Mouse (Mus musculus): ENCODE measurements around the gene Zfp459. TPM values are rescaled to one million over a fixed set of nuclear protein-coding genes. Genes with fewer than 3 reads are reported as not detected.
"Not testable (repeated sequence)": the region's sequence is repeated elsewhere in the genome, so short reads cannot be mapped to it uniquely, and the experiment has no call there.

The Zfp459 gene
- total RNA-seq, 1 experiment: 15.7 TPM

GRCm38 (mm10) chr13:67451172-67452020, 30.2 kb upstream of the Zfp459 start, which contains the start of gene Zfp874a:
Gene Zfp874a (minus strand): TSS chr13:67451624.
- in situ Hi-C loops (cut with MboI; ENCODE audit: low sequenced_read_pairs in 2 of 2, unreplicated experiment in 2 of 2): no loop called here
- Histone ChIP-seq H3K9me3 (ENCODE audit: control insufficient read depth, insufficient read depth, low read depth, low read length) (no peaks in the 10 kb centered on the region), H3K4me3 (ENCODE audit: insufficient read depth in 1 of 2, low read depth in 1 of 2, low read length in 2 of 2, poor library complexity in 1 of 2, severe bottlenecking in 1 of 2) (peak within 1 kb of the TSS; percentile 61 to 91), H3K9ac (ENCODE audit: insufficient read depth, low read depth, low read length, poor library complexity, severe bottlenecking) (peak within 1 kb of the TSS; percentile 56), H3K4me1 (ENCODE audit: control insufficient read depth in 2 of 2, insufficient read depth in 2 of 2, low read length in 2 of 2, poor library complexity in 1 of 2) (0 out of 4 replicates have a peak, but pooled peaks cover 2 to 5% of the 10 kb centered on the region in 2 experiments), H3K27ac (ENCODE audit: insufficient read depth, low read depth, low read length, poor library complexity, severe bottlenecking) (no peak within 1 kb of the TSS), H3K36me3 (ENCODE audit: control insufficient read depth, insufficient read depth, low read length, poor library complexity, severe bottlenecking) (no peaks in the 10 kb centered on the region; the same call in 1 of the 2 replicates)
- peak; percentile 71 for DNase-seq (ENCODE audit: low read depth, low spot score)
- TF ChIP-seq HCFC1 (IDR thresholded peaks at IDR 0.05; ENCODE audit: borderline replicate concordance, insufficient read depth, low read length): peak; percentile 86
- TF ChIP-seq CHD2 (IDR thresholded peaks at IDR 0.05; ENCODE audit: low read depth, low read length): no peak

GRCm38 (mm10) chr13:67437095-67437494, 15.9 kb upstream of the Zfp459 start:
- H3K4me1 ChIP-seq (ENCODE audit: control insufficient read depth in 2 of 2, insufficient read depth in 2 of 2, low read length in 2 of 2, poor library complexity in 1 of 2); DNase-seq (ENCODE audit: low read depth, low spot score); in situ Hi-C loops (cut with MboI; ENCODE audit: low sequenced_read_pairs in 2 of 2, unreplicated experiment in 2 of 2); H3K27ac ChIP-seq (ENCODE audit: insufficient read depth, low read depth, low read length, poor library complexity, severe bottlenecking); H3K9me3 ChIP-seq (ENCODE audit: control insufficient read depth, insufficient read depth, low read depth, low read length); H3K9ac ChIP-seq (ENCODE audit: insufficient read depth, low read depth, low read length, poor library complexity, severe bottlenecking); H3K36me3 ChIP-seq (ENCODE audit: control insufficient read depth, insufficient read depth, low read length, poor library complexity, severe bottlenecking); H3K4me3 ChIP-seq (ENCODE audit: insufficient read depth in 1 of 2, low read depth in 1 of 2, low read length in 2 of 2, poor library complexity in 1 of 2, severe bottlenecking in 1 of 2): not testable (repeated sequence)

DNA sequence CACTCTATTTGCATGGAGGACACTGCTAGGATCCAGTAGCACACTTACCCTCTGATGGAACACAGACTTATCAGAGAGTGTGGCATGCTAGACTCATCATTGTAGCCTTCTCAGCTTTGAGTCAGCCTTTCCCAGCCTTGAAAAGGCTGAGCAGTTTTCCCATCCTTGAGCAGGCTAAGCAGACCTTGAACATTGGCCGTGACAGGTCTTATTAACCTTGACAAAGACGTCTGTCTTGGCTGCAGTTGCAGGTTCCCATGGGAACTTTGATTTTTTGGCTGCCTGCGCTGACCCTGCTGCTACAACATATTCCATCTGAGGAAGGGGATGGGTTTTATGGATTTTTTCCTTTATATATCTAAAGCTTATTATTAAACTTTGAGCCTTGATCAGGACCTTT, 6.9 kb upstream of the Zfp459 start:
- H3K9me3 ChIP-seq (ENCODE audit: control insufficient read depth, insufficient read depth, low read depth, low read length): no peaks in the 10 kb centered on the region
- H3K36me3 ChIP-seq (ENCODE audit: control insufficient read depth, insufficient read depth, low read length, poor library complexity, severe bottlenecking): no peaks in the 10 kb centered on the region
- peak overlapping the region; percentile 53; the same call in 1 of the 2 replicates for H3K27ac ChIP-seq (ENCODE audit: insufficient read depth, low read depth, low read length, poor library complexity, severe bottlenecking)
- in situ Hi-C loops (cut with MboI; ENCODE audit: low sequenced_read_pairs in 2 of 2, unreplicated experiment in 2 of 2): no loop called here
- peaks cover 5 to 13% of the 10 kb centered on the region in 2 experiments; a peak in 2 of 4 replicates for H3K4me1 ChIP-seq (ENCODE audit: control insufficient read depth in 2 of 2, insufficient read depth in 2 of 2, low read length in 2 of 2, poor library complexity in 1 of 2)
- DNase-seq (ENCODE audit: low read depth, low spot score): no peak
- H3K9ac ChIP-seq (ENCODE audit: insufficient read depth, low read depth, low read length, poor library complexity, severe bottlenecking): peak overlapping the region; percentile 30; the same call in 1 of the 2 replicates
- H3K4me3 ChIP-seq (ENCODE audit: insufficient read depth in 1 of 2, low read depth in 1 of 2, low read length in 2 of 2, poor library complexity in 1 of 2, severe bottlenecking in 1 of 2): peak overlapping the region; percentile 8 to 22; a peak in 2 of 4 replicates
- TF ChIP-seq MAFK (IDR thresholded peaks at IDR 0.05; ENCODE audit: insufficient read depth, low read depth, low read length) (no peak), CHD2 (IDR thresholded peaks at IDR 0.05; ENCODE audit: low read depth, low read length) (no peak), ZNF384 (IDR thresholded peaks at IDR 0.05; ENCODE audit: low read depth, low read length) (no peak)

DNA sequence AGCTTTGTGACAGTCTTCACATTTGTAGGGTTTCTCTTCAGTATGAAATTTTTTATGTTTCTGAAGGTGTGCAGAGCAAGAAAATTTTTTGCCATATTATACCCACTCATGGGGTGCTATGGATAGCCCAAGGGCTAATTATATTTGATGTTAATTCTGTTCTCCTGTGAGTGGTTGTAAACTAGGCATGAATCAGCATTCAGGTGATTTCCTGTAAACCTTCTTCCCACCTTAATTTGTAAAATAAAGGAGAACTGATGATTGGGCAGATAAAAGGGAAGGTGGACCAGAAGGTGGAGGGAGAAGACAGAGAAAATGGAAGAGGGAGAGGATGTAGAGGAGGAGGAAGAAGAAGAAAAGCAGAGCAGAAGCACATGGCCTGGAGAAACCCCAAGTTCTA, 4.5 kb upstream of the Zfp459 start:
- H3K4me3 ChIP-seq (ENCODE audit: insufficient read depth in 1 of 2, low read depth in 1 of 2, low read length in 2 of 2, poor library complexity in 1 of 2, severe bottlenecking in 1 of 2); DNase-seq (ENCODE audit: low read depth, low spot score); in situ Hi-C loops (cut with MboI; ENCODE audit: low sequenced_read_pairs in 2 of 2, unreplicated experiment in 2 of 2); H3K9me3 ChIP-seq (ENCODE audit: control insufficient read depth, insufficient read depth, low read depth, low read length); H3K36me3 ChIP-seq (ENCODE audit: control insufficient read depth, insufficient read depth, low read length, poor library complexity, severe bottlenecking); H3K9ac ChIP-seq (ENCODE audit: insufficient read depth, low read depth, low read length, poor library complexity, severe bottlenecking): not testable (repeated sequence)
- Histone ChIP-seq H3K4me1 (ENCODE audit: control insufficient read depth in 2 of 2, insufficient read depth in 2 of 2, low read length in 2 of 2, poor library complexity in 1 of 2) (peaks cover 10 to 17% of the 10 kb centered on the region in 2 experiments; a peak in 3 of 4 replicates), H3K27ac (ENCODE audit: insufficient read depth, low read depth, low read length, poor library complexity, severe bottlenecking) (peak overlapping the region; percentile 56; the same call in 1 of the 2 replicates)
- TF ChIP-seq MAFK (IDR thresholded peaks at IDR 0.05; ENCODE audit: insufficient read depth, low read depth, low read length): peak; percentile 72

- in situ Hi-C loops (cut with MboI; ENCODE audit: low sequenced_read_pairs in 2 of 2, unreplicated experiment in 2 of 2); H3K36me3 ChIP-seq (ENCODE audit: control insufficient read depth, insufficient read depth, low read length, poor library complexity, severe bottlenecking); DNase-seq (ENCODE audit: low read depth, low spot score); H3K4me3 ChIP-seq (ENCODE audit: insufficient read depth in 1 of 2, low read depth in 1 of 2, low read length in 2 of 2, poor library complexity in 1 of 2, severe bottlenecking in 1 of 2); H3K9me3 ChIP-seq (ENCODE audit: control insufficient read depth, insufficient read depth, low read depth, low read length); H3K9ac ChIP-seq (ENCODE audit: insufficient read depth, low read depth, low read length, poor library complexity, severe bottlenecking): not testable (repeated sequence)
- H3K27ac ChIP-seq (ENCODE audit: insufficient read depth, low read depth, low read length, poor library complexity, severe bottlenecking): peak overlapping the region; percentile 8; the same call in 1 of the 2 replicates
- H3K4me1 ChIP-seq (ENCODE audit: control insufficient read depth in 2 of 2, insufficient read depth in 2 of 2, low read length in 2 of 2, poor library complexity in 1 of 2): peaks cover 7 to 12% of the 10 kb centered on the region in 2 experiments
Observed at GRCm38 (mm10) chr13:67422532-67422931, 1.3 kb upstream of the Zfp459 start.

All from ES-E14 (cell line).